Mouse (Mus musculus): Measurements from ENCODE around the gene Fbxl12.
"Not testable (repeated sequence)": the region's sequence is repeated elsewhere in the genome, so short reads cannot be mapped to it uniquely, and the experiment has no call there.

Gene Fbxl12

GRCm38 (mm10) chr9:20652260-20652658, 7.7 kb upstream of the Fbxl12 start:
- no peak for DNase-seq (ENCODE audit: extremely low spot score, low spot score)

GRCm38 (mm10) chr9:20651602-20652259, 7.2 kb upstream of the Fbxl12 start, which contains the start of gene Pin1:
Gene Pin1 (plus strand): TSS chr9:20652095.
- DNase-seq (ENCODE audit: extremely low spot score, low spot score) = peak; percentile 94

GRCm38 (mm10) chr9:20645121-20645520, 554 bp upstream of the Fbxl12 start:
- no peak for DNase-seq (ENCODE audit: extremely low spot score, low spot score)

- no peak for DNase-seq (ENCODE audit: extremely low spot score, low spot score)
Measured at GRCm38 (mm10) chr9:20643781-20644180, 786 bp downstream of the Fbxl12 start.

GRCm38 (mm10) chr9:20642896-20643466, 1.6 kb downstream of the Fbxl12 start:
- DNase-seq (ENCODE audit: extremely low spot score, low spot score) = peak; percentile 80

GRCm38 (mm10) chr9:20642101-20642895, 2.3 kb downstream of the Fbxl12 start, which contains the start of gene Ubl5:
Gene Ubl5 (plus strand): TSS chr9:20642878.
- peak; percentile 94 for DNase-seq (ENCODE audit: extremely low spot score, low spot score)

- no peak for DNase-seq (ENCODE audit: extremely low spot score, low spot score)
Measured at GRCm38 (mm10) chr9:20641501-20641900, 3.1 kb downstream of the Fbxl12 start.

- no peak for DNase-seq (ENCODE audit: extremely low spot score, low spot score)
Measured at GRCm38 (mm10) chr9:20639486-20639885, 5.1 kb downstream of the Fbxl12 start.

GRCm38 (mm10) chr9:20638552-20638951, 6.0 kb downstream of the Fbxl12 start:
- no peak for DNase-seq (ENCODE audit: extremely low spot score, low spot score)

- DNase-seq (ENCODE audit: extremely low spot score, low spot score) = no peak
Measured at GRCm38 (mm10) chr9:20636790-20637189, 7.8 kb downstream of the Fbxl12 start.

GRCm38 (mm10) chr9:20636256-20636655, 8.3 kb downstream of the Fbxl12 start:
- no peak for DNase-seq (ENCODE audit: extremely low spot score, low spot score)

GRCm38 (mm10) chr9:20635676-20636075, 8.9 kb downstream of the Fbxl12 start:
- DNase-seq (ENCODE audit: extremely low spot score, low spot score) = not testable (repeated sequence)

GRCm38 (mm10) chr9:20631332-20631731, 13.2 kb downstream of the Fbxl12 start:
- DNase-seq (ENCODE audit: extremely low spot score, low spot score) = no peak

GRCm38 (mm10) chr9:20616685-20617084, 27.9 kb downstream of the Fbxl12 start:
- no peak for DNase-seq (ENCODE audit: extremely low spot score, low spot score)

- DNase-seq (ENCODE audit: extremely low spot score, low spot score) = no peak
Measured at GRCm38 (mm10) chr9:20611976-20612375, 32.6 kb downstream of the Fbxl12 start.

GRCm38 (mm10) chr9:20609831-20610464, 34.6 kb downstream of the Fbxl12 start:
- no peak for DNase-seq (ENCODE audit: extremely low spot score, low spot score)

GRCm38 (mm10) chr9:20607100-20607974, 37.2 kb downstream of the Fbxl12 start:
- DNase-seq (ENCODE audit: extremely low spot score, low spot score) = peak; percentile 94

GRCm38 (mm10) chr9:20606269-20606668, 38.3 kb downstream of the Fbxl12 start:
- no peak for DNase-seq (ENCODE audit: extremely low spot score, low spot score)

- no peak for DNase-seq (ENCODE audit: extremely low spot score, low spot score)
Measured at GRCm38 (mm10) chr9:20601270-20601669, 43.3 kb downstream of the Fbxl12 start.

- DNase-seq (ENCODE audit: extremely low spot score, low spot score) = peak; percentile 99
Measured at GRCm38 (mm10) chr9:20581175-20581634, 63.4 kb downstream of the Fbxl12 start, which contains the start of gene Zfp846. Gene Zfp846 (plus strand): TSS chr9:20581291.

GRCm38 (mm10) chr9:20576591-20576990, 68.0 kb downstream of the Fbxl12 start:
- DNase-seq (ENCODE audit: extremely low spot score, low spot score) = no peak

All from neural tube, embryonic 10.5 days (tissue).